In the genomic region with DNA sequence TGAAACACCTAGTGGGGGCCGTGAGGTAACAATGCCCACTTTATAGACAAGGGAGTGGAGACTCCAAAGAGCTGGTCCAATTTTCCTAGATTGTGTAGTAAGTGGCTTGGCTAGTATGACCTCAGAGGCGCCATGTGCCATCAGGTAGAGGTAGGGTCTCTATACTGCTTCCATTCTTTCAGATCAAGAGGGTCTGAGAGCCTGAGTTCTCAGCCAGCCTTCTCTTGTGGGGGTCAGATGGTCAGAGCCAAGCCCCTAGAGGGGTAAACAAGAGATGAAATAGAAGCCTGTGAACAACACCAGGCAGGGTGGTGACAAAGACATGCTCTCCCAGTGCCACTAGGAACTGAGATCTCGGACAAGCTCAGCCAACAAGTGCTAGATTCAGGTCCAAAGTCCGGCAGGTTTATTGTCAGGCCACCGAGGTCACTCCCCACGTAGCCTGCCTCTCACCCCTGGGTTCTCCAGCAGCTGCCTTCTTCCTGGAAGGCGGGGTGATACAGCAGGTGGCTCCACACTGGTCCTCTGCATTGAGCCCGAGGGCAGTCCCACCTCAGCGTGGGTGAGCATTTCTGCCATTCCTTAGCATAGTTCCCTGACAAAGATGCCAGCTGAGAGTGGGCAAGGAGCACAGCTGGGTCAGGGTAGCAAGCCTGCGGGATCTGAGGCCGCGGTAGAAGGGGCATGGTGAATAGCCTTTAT, we compare ENCODE assay signal across 28 mouse cellular contexts. TPM values are rescaled to one million over a fixed set of nuclear protein-coding genes. Genes with fewer than 3 reads are reported as not detected.
DNase-seq lines count a peak whose midpoint lies in the region; ATAC-seq lines count a peak whose summit lies in the region.
"Had no signal": no experiment of that assay in that cellular context is flagged by ENCODE, and none has a peak within 500 bp of the region (broad histone marks: within the 10 kb centered on the region; RNA-seq: fewer than 3 reads in every experiment).

No protein-coding gene starts in this region.

- H3K4me1 ChIP-seq in heart, embryonic 10.5 days: peaks cover 34% of the 10 kb centered on the region
- H3K4me1 ChIP-seq in midbrain, embryonic 10.5 days: peaks cover 35% of the 10 kb centered on the region
- H3K4me1 ChIP-seq in midbrain, embryonic 16.5 days (ENCODE audit: control insufficient read depth, insufficient read depth, low read length): no peaks in the 10 kb centered on the region
- peaks cover 26% of the 10 kb centered on the region for H3K4me1 ChIP-seq in intestine, embryonic 16.5 days (ENCODE audit: control insufficient read depth, insufficient read depth, low read length)

- H3K9me3 ChIP-seq in heart, embryonic 10.5 days: no peaks in the 10 kb centered on the region
- H3K9me3 ChIP-seq in midbrain, embryonic 10.5 days (replicated peaks): no peaks in the 10 kb centered on the region
- no peaks in the 10 kb centered on the region for H3K9me3 ChIP-seq in midbrain, embryonic 16.5 days (replicated peaks; ENCODE audit: control insufficient read depth, low read length, poor library complexity, severe bottlenecking)
- no peaks in the 10 kb centered on the region for H3K9me3 ChIP-seq in intestine, embryonic 16.5 days (ENCODE audit: control insufficient read depth, low read length)
- H3K9me3 ChIP-seq: embryonic facial prominence, embryonic 13.5 days; G1E; heart, embryonic 12.5 days; hindbrain, embryonic 13.5 days; kidney, embryonic 15.5 days; limb, embryonic 15.5 days had no signal

- no peaks in the 10 kb centered on the region for H3K27me3 ChIP-seq in heart, embryonic 10.5 days (ENCODE audit: insufficient read depth, poor library complexity, severe bottlenecking)
- H3K27me3 ChIP-seq in midbrain, embryonic 10.5 days (ENCODE audit: low read depth, poor library complexity, severe bottlenecking): no peaks in the 10 kb centered on the region
- no peaks in the 10 kb centered on the region for H3K27me3 ChIP-seq in midbrain, embryonic 16.5 days (ENCODE audit: control insufficient read depth, insufficient read depth, low read depth, low read length)
- H3K27me3 ChIP-seq in intestine, embryonic 16.5 days (replicated peaks; ENCODE audit: control insufficient read depth, insufficient read depth, low read length): no peaks in the 10 kb centered on the region
- H3K27me3 ChIP-seq: CH12.LX; embryonic facial prominence, embryonic 13.5 days; heart, embryonic 12.5 days; hindbrain, embryonic 13.5 days; kidney, embryonic 15.5 days; limb, embryonic 15.5 days had no signal

- no peak overlapping the region for H3K9ac ChIP-seq in midbrain, embryonic 16.5 days (ENCODE audit: low read depth, low read length)
- H3K9ac ChIP-seq in intestine, embryonic 16.5 days (ENCODE audit: low read depth, low read length): 0 out of 2 replicates have a peak overlapping the region, but pooled peaks have one; percentile 19
- H3K9ac ChIP-seq: hindbrain, embryonic 13.5 days; kidney, embryonic 15.5 days; limb, embryonic 15.5 days had no signal

- no peaks in the 10 kb centered on the region for H3K36me3 ChIP-seq in heart, embryonic 10.5 days
- H3K36me3 ChIP-seq in midbrain, embryonic 10.5 days: no peaks in the 10 kb centered on the region
- no peaks in the 10 kb centered on the region for H3K36me3 ChIP-seq in midbrain, embryonic 16.5 days (ENCODE audit: control insufficient read depth, insufficient read depth, low read length)
- no peaks in the 10 kb centered on the region for H3K36me3 ChIP-seq in intestine, embryonic 16.5 days (ENCODE audit: control insufficient read depth, insufficient read depth, low read length)
- H3K36me3 ChIP-seq: embryonic facial prominence, embryonic 13.5 days; G1E; heart, embryonic 12.5 days; hindbrain, embryonic 13.5 days; kidney, embryonic 15.5 days; limb, embryonic 15.5 days had no signal

- no peak for ATAC-seq in midbrain, embryonic 16.5 days
- ATAC-seq in intestine, embryonic 16.5 days: peak; percentile 64
- ATAC-seq: activated CD4-positive, CD25-positive, alpha-beta regulatory T cell, adult 4 months; inflammation-experienced regulatory T-cells, adult 6 months had no signal

- DNase-seq in heart, embryonic 10.5 days (ENCODE audit: low spot score): no peak
- DNase-seq in heart, postnatal 36 days: no peak
- DNase-seq in midbrain, embryonic 10.5 days (ENCODE audit: low spot score): no peak
- peak; percentile 38 for DNase-seq in yolk sac, embryonic 10.5 days (ENCODE audit: low spot score)
- no peak for DNase-seq in right cerebral cortex, postnatal 36 days (ENCODE audit: low spot score in 2 of 2)
- DNase-seq: adrenal gland, adult 8-10 months; B cell, adult 2 months; cerebellum, adult 2 months; cerebellum, postnatal 25 days; gastrocnemius, postnatal 25 days; heart, postnatal 14 days; left cerebral cortex, postnatal 4 days; lung, postnatal 4 days; thymus, adult 18-20 months; thymus, postnatal 36 days had no signal

- H3K4me3 ChIP-seq in heart, embryonic 10.5 days: no peak overlapping the region
- H3K4me3 ChIP-seq in midbrain, embryonic 10.5 days: no peak overlapping the region
- H3K4me3 ChIP-seq in midbrain, embryonic 16.5 days (ENCODE audit: low read depth, low read length): no peak overlapping the region
- H3K4me3 ChIP-seq in intestine, embryonic 16.5 days (ENCODE audit: low read length): no peak overlapping the region
- H3K4me3 ChIP-seq: embryonic facial prominence, embryonic 13.5 days; erythroblast, embryonic 14.5 days; heart, embryonic 12.5 days; hindbrain, embryonic 13.5 days; kidney, embryonic 15.5 days; limb, embryonic 15.5 days had no signal

- H3K27ac ChIP-seq in heart, embryonic 10.5 days: peak overlapping the region; percentile 64
- peak overlapping the region; percentile 87 for H3K27ac ChIP-seq in midbrain, embryonic 10.5 days (replicated peaks)
- H3K27ac ChIP-seq in midbrain, embryonic 16.5 days (ENCODE audit: low read length): no peak overlapping the region
- peak overlapping the region; percentile 70 for H3K27ac ChIP-seq in intestine, embryonic 16.5 days (ENCODE audit: low read length)
- H3K27ac ChIP-seq: embryonic facial prominence, embryonic 13.5 days; hindbrain, embryonic 13.5 days; limb, embryonic 15.5 days had no signal

- intact Hi-C loops in heart, postnatal 36 days (cut with DNase I): loop anchor here (5.0 kb wide), 1 partner anchor 116 kb away; no protein-coding TSS in a partner anchor

- H3K4me2 ChIP-seq in midbrain, embryonic 16.5 days (ENCODE audit: low read length): no peak overlapping the region
- no peak overlapping the region for H3K4me2 ChIP-seq in intestine, embryonic 16.5 days (ENCODE audit: low read depth, low read length)
- H3K4me2 ChIP-seq: embryonic facial prominence, embryonic 13.5 days; hindbrain, embryonic 13.5 days; limb, embryonic 15.5 days had no signal

- 81% methylated on average over 12 of the region's 12 CpGs for whole genome bisulfite sequencing in heart, embryonic 10.5 days
- WGBS in midbrain, embryonic 10.5 days: 83% methylated on average over 12 of the region's 12 CpGs
- 77% methylated on average over 12 of the region's 12 CpGs for WGBS in midbrain, embryonic 16.5 days
- 75% methylated on average over 12 of the region's 12 CpGs for WGBS in intestine, embryonic 16.5 days

RNA-seq across cellular contexts. Expression of a gene that starts 44.3 kb away (rescaled TPM):
- polyA plus RNA-seq in heart, embryonic 10.5 days (2016; fragmentation: Nextera tagmentation; extraction: Ambion mirVana): 0.99 and 1.6 TPM in 2 replicates
- total RNA-seq in heart, postnatal 36 days (2021): under 1 TPM; 0.43 to 0.44 TPM
- polyA plus RNA-seq in midbrain, embryonic 10.5 days (2016; fragmentation: Nextera tagmentation; extraction: Ambion mirVana): 1.5 and 1.9 TPM in 2 replicates
- 1.1 and 1.2 TPM in 2 replicates for polyA plus RNA-seq in midbrain, embryonic 16.5 days (2015; fragmentation: Nextera tagmentation; extraction: Ambion mirVana)
- 10.3 and 10.5 TPM in 2 replicates for polyA plus RNA-seq in intestine, embryonic 16.5 days (2015; fragmentation: Nextera tagmentation; extraction: Ambion mirVana)
- total RNA-seq: monocyte, adult 5-6 weeks had no signal
- polyA plus RNA-seq: erythroblast, embryonic 14.5 days; G1E had no signal
